Mouse (Mus musculus): ENCODE measurements at regions not wholly inside any gene's neighbourhood (a gene's known extent, or its start where the extent isn't known, plus 50 kb on each side); places are given as distances from the start of the nearest gene placed in this dataset.

DNA sequence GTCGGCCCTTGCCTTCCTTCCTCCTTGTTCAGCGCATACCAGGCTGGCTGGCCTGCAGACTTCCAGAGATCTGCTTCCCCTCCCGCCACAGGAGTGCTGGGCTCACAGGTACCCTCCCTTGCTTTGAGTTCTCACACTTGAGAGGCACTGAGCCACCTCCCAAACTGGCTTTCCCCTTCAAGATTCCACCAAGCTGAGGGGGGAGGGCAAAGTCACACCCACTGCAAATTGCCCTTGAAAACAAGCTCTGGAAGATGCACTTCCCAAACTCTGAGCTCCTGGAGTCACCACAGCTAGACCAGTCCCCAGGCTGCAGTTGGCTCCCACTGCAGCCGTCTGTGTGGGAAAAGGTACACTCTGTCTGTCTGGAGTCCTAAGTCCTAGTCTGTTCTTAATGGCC lies 142.1 kb upstream of the Slc22a12 start:
- no peak for DNase-seq

DNA sequence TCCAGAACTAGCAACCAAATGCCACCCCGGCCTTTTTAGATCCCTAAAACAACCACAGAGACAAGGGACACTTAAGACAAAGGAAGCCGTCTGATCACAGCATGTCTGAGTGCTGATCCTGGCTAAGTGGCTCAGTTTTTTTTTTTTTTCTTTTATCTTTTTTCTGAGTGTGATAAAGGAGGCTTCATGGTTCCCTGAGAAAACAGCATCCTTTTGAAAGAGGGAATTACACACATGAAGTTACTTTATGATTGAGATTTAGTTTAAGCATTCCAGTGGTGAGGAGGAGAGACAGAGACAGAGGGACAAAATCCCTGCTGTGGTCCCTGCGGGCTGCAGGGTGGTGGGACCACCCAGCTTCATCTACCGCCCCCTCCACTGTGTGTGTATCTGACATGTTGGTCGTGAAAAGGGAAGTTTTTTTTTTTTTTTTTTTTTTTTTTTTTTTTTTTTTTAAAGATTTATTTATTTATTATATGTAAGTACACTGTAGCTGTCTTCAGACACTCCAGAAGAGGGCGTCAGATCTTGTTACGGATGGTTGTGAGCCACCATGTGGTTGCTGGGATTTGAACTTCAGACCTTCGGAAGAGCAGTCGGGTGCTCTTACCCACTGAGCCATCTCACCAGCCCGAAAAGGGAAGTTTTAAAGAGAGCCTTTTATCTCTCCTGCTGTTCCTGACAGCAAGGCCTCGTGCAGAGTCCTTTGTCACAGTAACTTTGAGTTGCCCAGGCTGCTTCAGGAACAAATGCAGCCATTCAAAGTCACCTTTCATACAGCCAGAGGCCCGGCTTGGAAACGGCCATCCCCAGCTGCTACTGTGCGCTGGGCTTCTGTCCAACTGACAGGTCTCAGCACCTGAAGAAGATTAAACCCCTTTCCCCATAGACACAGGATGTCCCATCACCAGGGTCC lies 136.8 kb upstream of the Slc22a12 start:
- DNase-seq = no peak

DNA sequence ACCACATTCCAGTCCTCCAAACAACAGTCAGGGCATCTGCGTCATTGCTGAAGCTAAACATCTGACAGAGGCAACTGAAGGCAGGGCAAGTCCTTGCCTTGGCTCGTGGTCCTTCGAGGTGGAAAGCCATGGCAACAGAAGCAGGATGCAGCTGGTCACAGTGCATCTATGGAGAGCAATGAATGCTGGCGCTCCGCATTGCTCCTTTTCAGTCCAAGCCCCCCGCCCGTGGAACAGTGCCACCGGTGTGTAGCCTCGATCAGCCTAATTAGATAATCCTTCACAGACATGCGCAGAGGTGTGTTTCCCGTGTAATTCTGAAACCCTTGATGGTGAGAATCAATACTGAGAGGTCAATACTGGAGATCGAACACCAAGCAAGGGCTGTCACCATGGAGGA lies 134.7 kb upstream of the Slc22a12 start:
- no peak for DNase-seq

DNA sequence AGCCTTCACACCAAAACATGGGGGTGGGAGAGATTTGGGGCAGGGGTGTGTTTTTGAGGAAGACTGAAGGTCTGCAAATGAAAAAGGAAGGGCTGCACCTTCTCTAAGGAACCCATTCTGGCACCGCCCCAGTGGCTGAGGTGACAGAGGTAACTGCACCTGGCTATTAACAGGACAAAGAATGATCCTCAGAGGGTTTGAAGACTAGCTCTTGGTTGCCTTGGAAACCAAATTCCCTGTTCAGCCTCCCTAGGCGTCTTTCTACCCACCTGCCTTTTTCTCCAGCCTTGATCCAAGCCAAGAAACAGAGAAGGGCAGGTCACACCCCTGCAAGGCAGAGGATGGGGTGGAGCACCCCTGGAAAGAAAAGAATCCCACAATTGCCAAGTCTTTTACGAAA lies 132.8 kb upstream of the Slc22a12 start:
- DNase-seq = no peak

DNA sequence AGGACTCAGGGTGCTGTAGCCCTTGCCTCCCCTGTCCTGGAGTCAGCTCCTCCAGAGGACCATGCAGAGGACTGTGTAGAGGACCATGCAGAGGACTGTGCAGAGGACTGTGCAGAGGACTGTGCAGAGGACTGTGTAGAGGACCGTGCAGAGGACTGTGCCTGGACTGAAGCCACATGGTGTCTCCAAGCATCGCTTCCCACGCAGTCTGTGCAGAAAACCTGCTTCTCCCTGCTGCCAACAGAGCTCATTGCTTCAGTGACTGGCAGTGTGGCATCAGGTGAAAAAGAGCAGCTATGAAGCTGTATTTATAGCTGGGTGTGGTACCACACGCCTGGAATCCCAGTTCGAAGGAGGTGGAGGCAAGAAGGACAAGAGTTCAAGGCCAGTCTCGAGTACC lies 128.9 kb upstream of the Slc22a12 start:
- DNase-seq = no peak

GRCm38 (mm10) chr19:6669881-6670280 lies 127.0 kb upstream of the Slc22a12 start:
- DNase-seq = no peak

DNA sequence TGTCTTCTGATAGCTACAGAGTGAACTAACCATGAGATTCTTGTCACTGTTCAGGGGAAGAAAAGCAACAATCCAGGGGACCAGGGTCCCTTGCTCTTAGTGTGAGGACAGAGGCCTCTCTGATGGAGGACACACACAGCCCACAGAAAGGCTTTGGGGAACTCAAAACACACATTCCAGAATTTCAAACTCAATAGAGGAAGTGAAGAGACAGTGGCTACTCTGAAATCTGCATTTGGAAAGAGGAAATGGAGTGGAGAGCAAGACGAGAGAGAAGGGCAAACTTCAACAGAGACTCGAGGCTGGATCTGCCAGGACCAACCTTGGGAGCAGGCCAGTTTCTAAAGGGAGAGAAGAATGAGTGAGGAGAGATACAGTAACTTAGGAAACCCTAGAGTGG lies 125.7 kb upstream of the Slc22a12 start:
- no peak for DNase-seq

DNA sequence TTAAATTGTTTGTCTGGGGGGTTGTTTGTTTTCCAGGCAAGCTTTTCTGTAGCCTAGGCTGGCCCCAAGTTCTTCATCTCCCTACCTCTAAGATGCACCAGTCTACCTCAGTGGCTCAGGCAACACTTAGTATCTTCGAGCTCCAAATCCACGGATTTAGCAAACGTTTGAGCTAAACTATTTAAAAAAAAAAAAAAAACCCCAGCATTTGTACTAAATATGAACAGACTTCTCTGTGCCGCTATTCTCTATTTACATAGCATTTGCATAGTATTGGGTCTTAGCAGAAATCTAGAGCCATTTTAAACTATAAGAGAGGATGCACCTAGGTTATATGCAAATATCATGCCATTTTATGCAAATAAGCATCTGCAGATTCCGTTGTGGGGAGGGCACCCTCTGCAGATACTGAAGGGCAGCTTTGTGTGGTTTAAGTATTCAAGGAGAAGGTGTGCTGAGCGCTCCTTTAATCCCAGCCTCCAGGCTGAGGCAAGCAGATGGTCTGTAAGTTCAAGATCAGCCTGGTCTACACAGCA lies 123.4 kb upstream of the Slc22a12 start:
- no peak for DNase-seq

- peak in 1 of 2 experiments; percentile 28 for DNase-seq
Measured at GRCm38 (mm10) chr19:6665264-6666054, 122.6 kb upstream of the Slc22a12 start.

DNA sequence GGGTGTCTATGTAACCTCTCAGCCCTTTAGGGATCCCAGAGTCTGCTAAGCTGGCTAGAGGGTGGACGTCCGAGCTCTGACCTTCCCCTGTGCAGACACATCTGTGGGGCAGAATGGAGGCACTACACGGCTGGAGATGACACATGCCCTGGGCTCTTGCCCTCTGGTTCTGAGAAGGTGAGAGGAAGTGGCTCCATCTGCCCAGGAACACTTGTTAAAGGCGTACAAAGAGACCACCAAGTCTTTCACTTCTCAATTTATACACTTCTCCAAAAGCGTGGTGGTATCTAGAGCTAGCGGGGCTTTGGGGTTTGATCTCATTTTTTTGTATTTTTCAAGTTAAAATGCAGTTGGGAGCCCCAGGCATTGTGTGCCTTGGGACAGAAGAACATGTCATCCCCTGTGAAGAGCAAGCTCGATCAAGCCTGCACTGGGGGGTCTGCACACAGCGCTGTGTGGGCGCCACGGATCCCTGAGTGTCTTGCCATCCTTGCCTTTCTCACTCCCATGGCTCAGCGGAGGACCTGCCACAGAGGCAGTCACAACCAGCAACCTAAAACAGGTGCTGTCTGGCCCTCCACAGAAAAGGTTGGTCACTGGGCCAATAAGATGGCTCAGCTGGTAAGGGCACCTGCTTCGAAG lies 121.6 kb upstream of the Slc22a12 start:
- DNase-seq = peak; percentile 13 to 32

DNA sequence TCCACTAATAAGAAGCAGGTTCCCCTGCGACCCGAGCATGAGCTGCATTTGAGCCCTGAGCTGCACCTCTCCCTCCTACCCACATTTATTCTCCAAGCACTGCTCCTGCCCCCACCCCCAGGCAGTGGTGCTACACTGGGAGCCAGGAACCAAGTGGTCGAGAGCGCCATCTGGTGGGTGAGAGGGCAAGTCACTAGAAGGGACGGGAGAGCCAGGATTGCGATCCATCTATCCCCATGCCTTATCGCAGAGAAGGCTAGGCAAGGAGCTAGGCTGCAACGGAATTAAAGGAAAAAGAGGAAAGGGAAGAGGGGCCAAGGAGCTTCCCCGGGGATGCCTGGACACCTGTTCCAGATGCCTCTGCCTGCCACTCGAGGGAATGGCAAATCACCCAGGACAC lies 120.6 kb upstream of the Slc22a12 start:
- DNase-seq = peak; percentile 49 to 76

DNA sequence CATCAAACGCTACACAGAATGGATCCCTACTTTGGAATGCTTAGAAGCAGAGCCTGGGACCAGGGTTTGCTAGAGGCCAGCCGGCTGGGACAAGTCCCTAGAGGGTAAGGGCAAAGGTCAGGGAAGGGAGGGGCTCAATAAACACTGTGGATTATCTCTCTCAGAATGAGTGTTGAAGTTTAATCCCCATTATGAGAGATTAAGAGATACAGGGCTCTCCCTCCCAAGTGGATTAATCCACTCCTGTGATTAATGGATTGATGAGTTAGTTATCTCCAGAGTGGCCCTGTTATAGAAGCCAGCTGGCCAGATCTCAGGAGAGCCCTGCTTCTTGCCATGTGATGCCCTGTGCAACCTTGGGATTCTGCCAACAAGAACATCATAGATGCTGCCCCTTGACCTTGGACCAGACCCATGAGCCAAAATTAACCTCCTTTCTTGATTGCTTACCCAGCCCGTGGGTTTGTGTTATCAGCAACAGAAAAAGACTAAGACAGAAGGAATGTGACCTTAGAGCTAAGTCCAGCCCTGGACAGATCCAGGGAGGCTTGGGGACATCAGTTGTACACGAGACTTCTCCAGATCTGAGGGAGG lies 119.6 kb upstream of the Slc22a12 start:
- no peak for DNase-seq

DNA sequence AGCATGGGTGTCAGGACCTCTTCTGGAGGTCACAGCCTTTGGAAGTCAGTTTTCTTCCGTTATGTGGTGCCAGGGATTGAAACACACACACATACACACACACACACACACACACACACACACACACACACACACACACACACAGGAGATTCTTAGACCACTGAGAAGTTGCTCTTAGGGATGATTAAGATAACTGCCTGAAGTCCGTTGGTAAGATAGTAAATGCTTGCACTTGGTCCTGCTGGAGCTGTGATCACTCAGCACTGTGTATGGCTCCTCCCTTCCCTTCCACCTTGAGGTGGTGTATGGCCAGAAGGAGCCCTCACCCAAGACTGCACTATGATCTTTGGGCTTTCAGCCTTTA lies 118.7 kb upstream of the Slc22a12 start:
- DNase-seq = no peak

DNA sequence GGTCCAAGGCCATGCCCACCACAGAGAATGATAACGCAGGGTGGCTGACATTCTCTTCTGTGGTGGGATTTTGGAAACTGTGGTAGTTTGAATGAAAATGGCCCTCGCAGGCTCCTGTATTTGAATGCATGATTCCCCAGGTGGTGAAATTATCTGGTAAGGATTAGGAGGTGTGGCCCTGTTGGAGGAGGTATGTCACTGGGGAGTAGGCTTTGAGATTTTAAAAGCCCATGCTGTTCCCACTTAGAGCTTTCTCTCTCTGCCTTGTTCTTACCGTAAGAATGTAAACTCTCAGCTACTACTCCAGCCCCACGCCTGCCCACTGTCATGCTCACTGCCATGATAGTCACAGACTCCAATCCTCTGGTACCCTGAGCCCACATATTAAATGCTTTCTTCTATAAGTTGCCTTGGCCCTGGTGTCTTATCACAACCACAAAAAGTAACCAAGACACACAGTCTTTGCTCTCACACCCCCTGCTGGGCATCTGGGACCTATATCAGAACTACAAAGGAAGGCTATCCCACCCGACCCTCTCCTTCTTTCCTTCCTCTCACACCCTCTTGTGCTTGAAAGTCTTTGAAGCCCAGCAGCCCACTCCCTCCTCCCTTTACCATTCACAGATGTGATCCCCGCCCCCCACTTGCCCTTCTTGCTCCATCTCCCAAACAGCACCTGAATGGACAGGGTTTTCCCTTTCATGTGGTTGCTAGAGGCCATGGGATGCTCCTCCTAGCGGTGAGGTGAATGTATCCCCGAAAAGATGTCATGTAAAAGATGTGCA lies 118.1 kb upstream of the Slc22a12 start:
- DNase-seq = no peak

DNA sequence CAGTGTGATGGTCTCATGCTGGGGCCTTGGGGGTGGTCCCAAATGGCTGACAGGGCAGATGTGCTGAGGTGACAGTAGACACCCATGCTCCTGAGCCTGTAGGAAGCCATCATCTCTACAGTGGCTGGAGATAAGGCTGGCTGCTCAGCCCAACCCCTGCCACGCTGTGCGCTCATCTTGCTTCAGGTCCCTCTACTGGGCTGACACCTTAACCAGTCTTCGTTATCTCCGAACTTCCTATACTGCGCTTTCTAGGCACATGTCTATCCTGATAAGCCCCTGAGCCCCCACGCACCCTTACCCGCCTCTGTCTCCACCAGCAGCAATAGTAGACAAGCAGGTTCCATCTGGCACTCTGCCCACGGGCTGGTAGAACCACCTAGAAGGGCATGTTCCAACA lies 117.3 kb upstream of the Slc22a12 start:
- no peak for DNase-seq

- DNase-seq = no peak
Measured at GRCm38 (mm10) chr19:6654550-6654949, 111.7 kb upstream of the Slc22a12 start.

- peak in 1 of 2 experiments; percentile 45 for DNase-seq
Measured at GRCm38 (mm10) chr19:6652775-6653174, 109.9 kb upstream of the Slc22a12 start.

GRCm38 (mm10) chr19:6651192-6651591 lies 108.4 kb upstream of the Slc22a12 start:
- DNase-seq = no peak

DNA sequence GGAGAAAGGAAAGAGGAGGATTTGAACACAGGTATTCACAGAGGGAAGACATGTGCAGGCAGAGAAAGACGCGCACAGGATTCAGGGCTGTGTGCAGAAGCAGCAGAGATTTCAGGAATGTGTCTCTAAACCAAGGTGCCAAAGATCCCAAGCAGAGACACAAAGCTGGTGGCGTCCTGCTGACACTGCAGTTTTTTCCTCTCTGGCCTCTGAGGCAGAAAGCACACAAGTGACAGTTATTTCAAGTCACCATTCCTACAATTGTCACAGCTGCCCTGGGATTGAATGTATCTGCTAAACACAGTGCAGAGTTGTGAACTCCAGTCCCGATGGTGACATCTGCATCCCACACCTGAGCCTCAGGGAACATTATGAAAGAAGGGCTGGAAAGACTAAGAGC lies 107.1 kb upstream of the Slc22a12 start:
- DNase-seq = no peak

DNA sequence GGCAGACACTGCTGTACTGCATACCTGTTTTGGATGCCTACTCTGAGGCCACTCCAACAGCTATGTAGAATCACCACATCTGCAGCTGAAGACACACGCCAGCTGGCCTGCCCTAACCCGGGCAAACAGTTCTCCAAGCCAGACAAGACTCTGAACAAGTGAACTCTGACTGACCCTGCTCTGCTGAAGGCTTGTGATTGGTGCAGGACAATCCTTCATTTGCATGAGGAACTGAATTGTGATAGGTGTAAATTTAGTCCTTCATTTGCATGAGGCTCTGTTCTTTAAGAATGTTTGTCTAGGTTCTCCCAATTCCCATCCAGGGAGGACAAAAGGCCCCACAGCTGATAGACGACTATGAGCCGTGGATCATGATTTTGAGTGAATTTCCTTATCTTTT lies 104.9 kb upstream of the Slc22a12 start:
- DNase-seq = no peak

DNA sequence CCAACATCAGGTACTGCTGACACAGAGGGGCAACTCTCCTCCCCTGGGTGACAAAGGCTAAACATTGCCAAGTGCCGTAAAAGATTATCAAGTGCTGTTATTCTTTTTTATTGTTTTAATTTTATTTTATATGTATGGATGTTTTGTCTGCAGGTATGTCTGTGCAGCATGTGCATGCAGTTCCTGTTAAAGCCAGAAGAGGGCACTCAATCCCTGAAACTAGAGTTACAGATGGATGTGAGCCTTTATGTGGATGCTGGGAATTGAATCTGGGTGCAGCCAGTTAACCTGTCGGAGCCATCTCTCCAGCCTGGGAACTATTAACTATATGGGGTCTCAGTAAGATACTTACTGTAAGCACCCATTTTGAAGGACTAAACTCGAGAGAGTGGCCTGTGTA lies 104.4 kb upstream of the Slc22a12 start:
- DNase-seq = no peak

- no peak for DNase-seq
Measured at GRCm38 (mm10) chr19:6645912-6646311, 103.1 kb upstream of the Slc22a12 start.
